Mouse (Mus musculus) brown adipose tissue, adult 24 weeks (tissue): ENCODE measurements around the gene Wwtr1. TPM values are rescaled to one million over a fixed set of nuclear protein-coding genes. Genes with fewer than 3 reads are reported as not detected.

ENCODE experiments used
- H3K27ac ChIP-seq: fragments of 200-500 bp; replicated peaks from 2 replicates; pipeline ENCODE4 v1.5.1; 2012; ENCODE audit warnings: low read depth, mild to moderate bottlenecking, low read length
- H3K4me1 ChIP-seq: fragments of 200-500 bp; 2 replicates; pipeline ENCODE4 v1.6.1; 2012; ENCODE audit warnings: low read length, mixed read lengths; ENCODE audit not compliant: control insufficient read depth, insufficient read depth, insufficient read length
- H3K4me3 ChIP-seq: fragments of 200-500 bp; 2 replicates; pipeline ENCODE4 v1.5.1; 2012; ENCODE audit warnings: low read depth, mild to moderate bottlenecking, low read length, moderate library complexity; ENCODE audit not compliant: insufficient read depth
- polyA plus RNA-seq: library from polyadenylated mRNA; stranded (reverse); fragments of >200 nt; gene quantifications from 2 replicates; pipeline ENCODE4 v1.2.4, GENCODE M21; 2012; ENCODE audit not compliant: missing spikeins, insufficient read depth, insufficient read length

Wwtr1 gene
- polyA plus RNA-seq, 1 experiment, result 28.3 TPM

- Histone ChIP-seq H3K4me3 (no peak within 1 kb of the TSS), H3K4me1 (no peaks in the 10 kb centered on the region), H3K27ac (no peak within 1 kb of the TSS)
Measured at GRCm38 (mm10) chr3:57425089-57425730, 150.5 kb downstream of the Wwtr1 start, which contains the start of gene Tm4sf4. Gene Tm4sf4, plus strand, starts transcription at chr3:57425314.

GRCm38 (mm10) chr3:57420660-57421059 lies 155.1 kb downstream of the Wwtr1 start:
- H3K27ac ChIP-seq, result no peak overlapping the region
- H3K4me1 ChIP-seq, result no peaks in the 10 kb centered on the region
- H3K4me3 ChIP-seq, result no peak overlapping the region

DNA sequence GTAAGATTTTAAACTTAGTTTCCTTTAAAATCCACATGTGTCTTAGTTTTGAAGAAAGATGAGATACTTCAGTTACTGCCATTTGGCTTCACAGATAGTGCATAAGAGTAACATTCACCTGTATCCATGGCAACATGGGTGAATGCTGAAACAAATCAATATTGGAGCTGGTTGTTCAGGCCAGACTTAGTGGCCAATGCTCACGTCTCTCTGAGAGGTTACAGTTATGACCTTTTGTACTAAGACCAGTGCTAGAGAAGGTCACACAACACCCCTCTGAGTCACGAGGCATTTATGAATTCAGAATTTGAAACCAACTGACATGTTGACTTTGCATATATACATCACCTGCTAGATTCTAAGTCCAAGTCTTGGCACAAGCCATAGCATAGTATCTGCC lies 155.5 kb downstream of the Wwtr1 start:
- no peak overlapping the region for H3K27ac ChIP-seq
- H3K4me1 ChIP-seq, result no peaks in the 10 kb centered on the region
- no peak overlapping the region for H3K4me3 ChIP-seq

- Histone ChIP-seq H3K4me1 (no peaks in the 10 kb centered on the region), H3K4me3 (no peak overlapping the region), H3K27ac (no peak overlapping the region)
Measured at GRCm38 (mm10) chr3:57411535-57411934, 164.2 kb downstream of the Wwtr1 start.

Other genes starting within 250 kb of the Wwtr1 start
- not detected in 2 replicates for gene Tm4sf4, start 150.6 kb downstream of the Wwtr1 start, polyA plus RNA-seq
- gene Commd2, start 75.8 kb upstream of the Wwtr1 start, polyA plus RNA-seq, result 31.8 and 32.9 TPM in 2 replicates
- not detected in 2 replicates for gene Ankub1, start 116.9 kb upstream of the Wwtr1 start, polyA plus RNA-seq
- 79.4 and 115 TPM in 2 replicates for gene Rnf13, start 160.2 kb upstream of the Wwtr1 start, polyA plus RNA-seq